Mouse (Mus musculus): ENCODE measurements around the gene Gramd1a. TPM values are rescaled to one million over a fixed set of nuclear protein-coding genes. Genes with fewer than 3 reads are reported as not detected.

The Gramd1a gene
- total RNA-seq, 2 experiments from 2014 or later = 131 to 138 TPM

DNA sequence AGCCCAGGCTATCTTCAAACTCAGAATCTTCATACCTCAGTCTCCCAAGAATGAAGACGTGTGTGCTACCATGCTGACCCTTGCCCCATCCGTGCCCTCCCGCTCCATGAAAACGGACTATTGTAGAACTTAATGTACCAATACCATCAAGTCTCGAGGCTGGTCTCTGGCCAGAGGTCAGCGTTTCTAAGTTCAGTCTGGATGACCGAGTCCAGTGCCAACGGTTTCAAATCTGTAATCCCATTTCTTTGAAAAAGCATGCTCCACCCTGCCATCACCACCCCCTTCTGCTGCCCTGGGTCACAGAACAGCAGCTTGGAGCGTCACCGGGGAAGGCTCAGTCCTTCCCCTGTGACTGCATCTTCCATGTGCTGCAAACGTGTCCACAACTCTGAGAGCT lies 47.9 kb downstream of the Gramd1a start:
- DNase-seq (ENCODE audit: extremely low spot score in 1 of 2, low spot score in 2 of 2) = no peak
- intact Hi-C loops (cut with DNase I) = no loop called here

DNA sequence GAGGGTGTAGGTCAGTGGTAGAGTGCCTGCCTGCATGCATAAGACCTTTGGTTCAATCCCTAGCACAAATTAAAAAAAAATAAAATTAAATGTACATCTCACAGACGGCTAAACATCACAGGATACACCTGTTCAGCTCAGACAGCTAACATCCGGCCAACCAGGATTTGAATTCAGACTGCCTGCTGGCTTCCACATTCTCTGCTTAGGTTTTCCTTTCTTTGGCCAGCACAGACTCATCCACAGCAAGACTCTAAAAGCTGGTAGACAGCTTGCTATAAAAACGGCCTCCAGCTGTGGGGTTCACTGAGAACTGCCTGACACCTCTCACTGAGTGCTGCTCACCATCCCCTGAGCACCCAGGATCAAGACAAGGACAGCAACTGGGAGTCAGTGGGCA lies 49.5 kb downstream of the Gramd1a start:
- no peak for DNase-seq (ENCODE audit: extremely low spot score in 1 of 2, low spot score in 2 of 2)
- intact Hi-C loops (cut with DNase I) = no loop called here

DNA sequence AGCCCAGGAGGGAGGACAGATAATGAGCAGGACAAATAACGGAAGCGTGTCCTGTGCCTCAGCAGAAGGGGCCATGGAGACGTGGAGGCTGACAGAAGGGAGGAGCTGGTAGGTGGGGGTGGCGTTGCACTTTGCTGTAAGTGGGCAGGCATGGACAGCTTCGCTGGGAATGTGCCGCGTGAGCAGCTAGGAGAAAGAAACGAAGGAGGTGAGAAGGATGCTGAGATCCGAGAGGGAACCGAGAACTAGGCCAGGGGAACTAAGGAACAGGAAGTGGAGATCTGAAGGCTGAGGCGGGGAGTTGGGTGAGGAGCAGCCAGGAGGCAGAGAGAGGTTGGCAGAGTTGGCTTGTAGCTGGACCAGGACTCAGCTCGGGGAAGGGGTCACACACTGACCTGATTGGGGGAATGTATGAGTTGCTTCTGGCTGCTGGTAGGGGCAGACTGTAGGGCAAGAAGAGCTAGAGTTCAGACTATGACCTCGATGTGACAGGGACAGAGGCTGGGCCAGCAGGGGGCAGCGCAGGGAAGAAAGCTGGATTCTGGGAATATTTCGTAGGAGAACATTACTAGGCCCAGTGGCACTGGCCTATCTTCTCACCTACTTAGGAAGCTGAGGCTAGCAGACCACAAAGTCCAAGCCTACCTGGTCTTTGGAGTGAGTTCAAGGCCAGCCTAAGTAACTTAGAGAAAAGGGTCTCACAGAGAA lies 50.5 kb downstream of the Gramd1a start:
- intact Hi-C loops (cut with DNase I) = no loop called here
- DNase-seq (ENCODE audit: extremely low spot score in 1 of 2, low spot score in 2 of 2) = peak in 1 of 2 experiments; percentile 66

DNA sequence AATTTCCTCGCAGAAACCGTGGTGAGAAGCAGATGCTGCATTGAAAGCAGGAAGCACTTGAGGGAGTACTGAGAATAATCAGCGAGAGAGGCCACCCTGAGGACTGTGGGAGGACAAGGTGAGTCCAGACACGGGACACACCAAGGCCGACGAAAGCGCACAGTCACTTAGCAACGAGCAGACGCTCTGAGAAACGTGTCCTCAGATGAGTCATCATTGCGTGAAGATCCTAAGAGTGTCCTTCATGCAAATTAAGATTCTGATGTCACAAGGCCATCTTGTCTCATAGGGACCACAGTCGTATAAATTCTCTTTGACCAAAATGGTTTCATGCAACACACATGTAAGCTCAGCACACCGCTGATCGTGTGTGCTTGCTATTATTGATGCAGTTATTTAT lies 54.9 kb downstream of the Gramd1a start:
- no peak for DNase-seq (ENCODE audit: extremely low spot score in 1 of 2, low spot score in 2 of 2)
- intact Hi-C loops (cut with DNase I) = no loop called here

DNA sequence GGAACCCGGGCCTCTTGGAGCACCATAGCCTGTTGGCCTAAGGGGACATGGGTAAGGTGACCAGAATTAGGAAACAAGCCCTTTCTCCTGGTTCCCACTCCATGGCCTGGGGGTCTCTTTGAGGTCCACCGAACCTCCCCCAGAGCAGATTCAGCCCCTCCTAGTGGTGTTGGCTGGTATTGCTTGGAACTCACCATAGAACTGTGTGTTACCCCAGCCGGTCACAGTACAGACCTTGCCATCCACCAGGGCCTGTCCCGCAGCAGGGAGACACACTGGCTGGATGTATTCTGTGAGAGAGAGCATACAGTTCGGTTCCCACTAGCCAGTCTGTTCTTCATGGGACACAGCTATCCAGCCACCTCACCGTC lies 56.1 kb downstream of the Gramd1a start:
- intact Hi-C loops (cut with DNase I) = no loop called here
- no peak for DNase-seq (ENCODE audit: extremely low spot score in 1 of 2, low spot score in 2 of 2)

DNA sequence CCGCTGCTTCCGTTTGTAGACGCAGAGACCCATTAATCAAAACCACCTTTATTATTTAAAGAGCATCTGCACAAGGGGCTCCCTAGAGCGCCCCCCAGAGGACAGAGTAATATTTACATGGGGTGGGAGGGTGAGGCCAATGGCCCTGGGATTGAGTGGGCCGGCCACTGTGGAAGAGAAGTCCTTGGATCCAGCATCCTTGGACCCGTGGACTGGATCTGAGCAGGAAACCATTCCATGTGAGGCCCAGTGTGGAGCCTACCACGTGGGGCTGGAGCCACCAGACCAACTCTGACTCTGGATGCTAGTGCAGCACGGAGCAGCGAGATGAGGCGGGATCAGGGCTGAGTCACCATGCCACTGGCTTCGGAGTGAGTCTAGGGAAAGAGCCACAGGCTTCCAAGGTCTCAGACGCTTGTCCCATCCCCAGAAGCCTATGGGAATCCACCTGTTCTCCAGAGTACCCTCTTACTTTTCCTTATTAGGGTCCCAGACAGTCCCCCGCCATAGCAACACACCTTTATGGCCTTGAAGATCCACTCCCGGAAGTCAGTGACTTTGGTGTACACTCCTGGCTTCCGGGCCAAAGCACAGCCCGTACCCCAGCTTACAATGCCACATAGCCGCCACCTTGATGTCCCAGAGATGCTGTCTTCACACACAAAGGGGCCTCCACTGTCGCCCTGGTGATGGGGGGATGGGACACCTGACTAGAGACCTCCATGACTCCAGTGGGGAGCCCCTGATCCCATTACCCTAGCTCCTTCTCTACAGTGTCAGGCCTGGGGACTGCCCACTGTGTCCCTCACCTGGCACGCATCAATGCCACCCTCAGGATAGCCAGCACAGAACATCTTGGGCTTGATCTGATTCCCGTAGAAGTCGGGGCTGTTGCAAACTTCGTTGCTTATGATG lies 56.7 kb downstream of the Gramd1a start:
- intact Hi-C loops (cut with DNase I) = no loop called here
- DNase-seq (ENCODE audit: extremely low spot score in 1 of 2, low spot score in 2 of 2) = peak in 1 of 2 experiments; percentile 50

DNA sequence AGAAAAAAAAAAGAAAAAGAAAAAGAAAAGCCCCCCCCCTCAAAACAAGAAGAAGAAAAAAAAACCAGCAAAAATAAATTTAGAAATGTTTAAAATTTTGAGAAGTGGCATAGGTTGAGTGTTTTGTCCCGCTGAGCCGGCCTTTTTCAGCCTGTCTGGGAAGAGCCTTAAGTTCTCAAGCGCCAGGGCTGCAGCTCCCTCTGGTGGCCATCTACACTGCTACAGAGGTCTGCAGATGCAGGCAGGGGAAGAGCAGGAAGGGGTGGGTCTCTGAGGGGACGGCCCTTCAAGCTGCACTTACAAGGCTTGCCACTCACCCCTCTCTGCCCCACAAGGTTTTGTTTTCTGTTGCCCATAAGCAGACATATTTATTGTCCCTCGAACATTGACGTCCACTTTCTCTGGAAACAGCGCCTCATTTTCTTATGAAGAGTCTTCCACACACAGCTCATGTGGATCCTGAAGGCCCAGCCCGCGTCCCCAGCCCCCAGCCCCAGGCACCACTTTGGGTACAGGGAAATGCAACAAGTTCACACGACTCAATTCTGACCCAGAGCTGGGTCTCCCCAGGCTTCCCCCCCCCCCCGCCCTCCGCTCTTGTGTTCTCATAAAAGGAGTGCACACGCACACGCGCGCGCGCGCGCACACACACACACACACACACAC lies 58.0 kb downstream of the Gramd1a start:
- DNase-seq (ENCODE audit: extremely low spot score in 1 of 2, low spot score in 2 of 2) = peak; percentile 89 to 94
- intact Hi-C loops (cut with DNase I) = loop anchor here (2.0 kb wide), 1 partner anchor 39 kb away; the partner anchor contains the start of gene Lgi4

DNA sequence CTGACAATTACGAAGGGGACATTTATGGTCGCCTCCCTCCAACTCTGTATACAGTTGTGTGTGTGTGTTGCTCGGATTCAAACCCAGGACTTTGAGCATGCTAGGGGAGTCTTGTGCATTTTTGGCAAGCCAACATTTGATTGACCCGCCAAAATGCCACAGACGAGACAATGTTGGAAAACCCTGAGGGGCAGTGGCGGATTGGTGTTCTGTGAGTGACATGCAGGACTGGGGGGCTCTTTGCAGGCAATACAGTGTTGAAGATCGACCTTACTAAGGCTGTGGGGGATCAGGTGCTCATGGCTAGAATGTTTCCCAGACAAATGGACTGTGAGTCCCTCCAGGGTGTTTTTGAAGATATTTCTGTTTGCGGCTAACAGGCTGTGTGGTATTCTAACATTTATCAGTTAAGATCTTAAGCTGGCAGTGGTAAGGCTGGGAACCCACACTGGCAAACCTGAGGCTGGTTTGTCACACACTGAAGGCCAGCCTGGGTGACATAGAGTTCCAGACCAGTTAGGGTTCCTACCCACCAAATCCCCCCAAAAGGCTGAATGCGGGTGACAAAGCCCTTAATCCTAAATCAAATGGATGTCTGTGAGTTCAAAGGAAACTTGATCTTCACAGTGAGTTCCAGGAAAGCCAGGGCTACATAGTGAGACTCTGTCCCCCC lies 58.7 kb downstream of the Gramd1a start:
- intact Hi-C loops (cut with DNase I) = loop anchor here (2.0 kb wide), 1 partner anchor 38 kb away; the partner anchor contains the start of gene Lgi4
- DNase-seq (ENCODE audit: extremely low spot score in 1 of 2, low spot score in 2 of 2) = no peak

DNA sequence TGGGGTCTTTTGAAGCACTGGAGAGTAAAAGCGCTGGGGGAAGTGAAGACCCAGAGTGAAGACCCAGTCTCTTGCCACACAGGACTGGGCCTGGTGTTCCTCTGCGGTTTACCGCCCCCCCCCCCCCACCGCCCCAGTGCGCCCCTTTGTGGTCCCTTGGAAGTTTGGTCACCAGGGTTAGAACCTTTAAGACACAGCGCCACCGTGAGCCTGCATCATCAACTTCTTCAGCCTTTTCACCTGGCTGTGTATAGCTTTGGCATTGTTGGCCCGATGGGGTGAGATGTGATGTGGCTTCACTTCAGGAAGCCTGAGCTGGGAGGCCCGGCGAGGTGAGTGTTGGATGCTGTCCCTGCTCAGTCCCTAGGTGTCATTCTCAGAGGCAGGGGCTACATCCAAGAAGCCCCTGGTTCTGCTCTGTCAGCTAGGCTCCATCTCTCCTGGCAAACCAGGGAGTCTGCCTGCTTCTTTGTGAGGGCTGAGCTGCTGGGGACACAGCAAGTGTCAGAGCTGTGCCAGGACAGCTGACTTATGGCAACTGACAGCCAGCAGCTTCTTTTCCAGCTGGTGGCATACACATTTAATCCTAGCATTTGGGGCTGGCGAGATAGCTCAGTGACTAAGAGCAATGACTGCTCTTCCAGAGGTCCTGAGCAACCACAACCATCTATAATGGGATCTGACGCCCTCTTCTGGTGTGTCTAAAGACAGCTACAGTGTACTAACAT lies 60.8 kb downstream of the Gramd1a start:
- intact Hi-C loops (cut with DNase I) = no loop called here

DNA sequence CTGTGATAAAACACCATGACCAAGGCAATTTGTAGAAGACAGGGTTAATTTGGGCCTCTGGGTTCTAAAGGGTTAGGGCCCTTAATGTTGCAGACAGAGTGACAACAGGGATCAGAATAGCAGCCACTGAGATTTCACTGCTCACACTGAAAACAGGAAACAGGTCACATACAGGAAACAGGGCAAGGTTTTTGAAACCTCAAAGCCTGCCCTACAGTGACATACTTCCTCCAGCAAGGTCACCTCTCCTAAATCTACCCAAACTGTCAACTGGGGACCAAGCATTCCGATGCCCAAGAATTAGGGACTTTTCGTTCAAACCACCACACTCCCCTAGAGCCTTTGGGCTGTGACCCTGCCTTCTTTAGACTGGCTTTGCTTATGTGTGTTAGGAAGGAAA lies 66.0 kb downstream of the Gramd1a start:
- intact Hi-C loops (cut with DNase I) = no loop called here
- DNase-seq (ENCODE audit: extremely low spot score in 1 of 2, low spot score in 2 of 2) = no peak

More for the DNA sequence above, 60.8 kb downstream of the Gramd1a start:
- DNase-seq (ENCODE audit: extremely low spot score in 1 of 2, low spot score in 2 of 2) = no peak

DNA sequence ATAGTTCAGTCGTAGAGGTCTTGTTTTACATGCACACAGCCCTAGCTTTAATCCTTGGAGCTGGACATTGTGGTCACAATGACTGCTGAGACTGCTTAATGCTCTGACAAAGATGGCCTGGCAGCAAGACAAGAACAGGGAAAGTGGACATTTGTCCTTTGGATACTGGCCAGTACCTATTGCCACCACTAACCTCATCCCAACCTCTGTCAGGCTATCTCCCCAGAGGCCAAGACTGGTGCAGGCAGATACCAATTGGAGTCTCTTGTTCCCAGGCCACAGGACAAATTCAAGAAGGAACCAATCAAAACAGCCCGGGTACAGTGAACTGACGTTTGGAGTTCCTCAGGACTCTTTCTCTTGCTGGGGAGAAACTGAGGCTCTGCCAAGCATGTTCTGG lies 67.5 kb downstream of the Gramd1a start:
- intact Hi-C loops (cut with DNase I) = no loop called here
- DNase-seq (ENCODE audit: extremely low spot score in 1 of 2, low spot score in 2 of 2) = no peak

DNA sequence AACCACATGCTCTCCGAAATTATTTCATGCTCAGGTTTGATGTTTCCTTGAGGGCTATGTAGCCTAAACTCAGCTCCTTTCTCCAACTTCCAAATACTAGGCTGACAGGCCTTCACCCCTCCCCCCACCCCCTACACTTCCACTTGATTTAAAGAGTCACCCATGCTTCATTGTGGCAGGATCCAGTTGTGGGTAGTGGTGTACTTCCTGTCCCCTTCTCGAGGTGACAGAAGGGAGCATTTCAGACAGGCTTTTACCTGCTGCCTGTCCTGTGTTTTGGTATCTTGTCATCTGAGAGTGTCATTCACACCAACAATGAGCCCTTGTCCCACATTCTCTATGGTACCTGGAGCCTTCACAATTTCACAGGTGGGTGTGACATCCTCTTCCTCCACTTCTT lies 68.4 kb downstream of the Gramd1a start:
- no peak for DNase-seq (ENCODE audit: extremely low spot score in 1 of 2, low spot score in 2 of 2)
- intact Hi-C loops (cut with DNase I) = no loop called here

DNA sequence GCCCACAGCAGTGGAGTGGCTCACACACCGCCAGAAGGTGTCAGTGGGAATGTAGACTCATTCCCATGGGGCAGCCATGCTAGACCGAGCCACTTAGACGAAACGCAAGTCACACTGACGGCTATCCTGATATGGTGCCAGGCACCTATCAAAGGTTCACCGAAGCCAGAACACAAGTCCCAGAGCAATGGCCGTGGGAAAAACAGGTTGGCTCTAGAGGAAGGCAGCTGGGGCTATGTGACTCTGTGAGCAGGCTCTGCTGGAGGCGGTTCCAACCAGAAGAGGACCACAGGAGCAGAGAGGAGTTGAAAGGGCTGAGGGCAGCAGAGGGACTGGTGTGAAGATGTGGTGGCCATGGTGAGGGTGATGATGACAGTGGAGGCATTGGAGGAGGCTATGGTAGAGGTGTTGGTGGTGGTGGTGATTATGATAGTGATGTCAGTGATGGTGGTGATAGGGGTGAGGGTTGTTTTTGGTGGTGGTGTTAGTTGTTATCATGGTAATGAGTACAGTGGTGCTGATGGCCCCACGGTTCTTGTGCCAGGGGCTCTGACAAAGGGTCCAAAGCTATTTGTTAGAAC lies 69.4 kb downstream of the Gramd1a start:
- intact Hi-C loops (cut with DNase I) = no loop called here
- DNase-seq (ENCODE audit: extremely low spot score in 1 of 2, low spot score in 2 of 2) = no peak

DNA sequence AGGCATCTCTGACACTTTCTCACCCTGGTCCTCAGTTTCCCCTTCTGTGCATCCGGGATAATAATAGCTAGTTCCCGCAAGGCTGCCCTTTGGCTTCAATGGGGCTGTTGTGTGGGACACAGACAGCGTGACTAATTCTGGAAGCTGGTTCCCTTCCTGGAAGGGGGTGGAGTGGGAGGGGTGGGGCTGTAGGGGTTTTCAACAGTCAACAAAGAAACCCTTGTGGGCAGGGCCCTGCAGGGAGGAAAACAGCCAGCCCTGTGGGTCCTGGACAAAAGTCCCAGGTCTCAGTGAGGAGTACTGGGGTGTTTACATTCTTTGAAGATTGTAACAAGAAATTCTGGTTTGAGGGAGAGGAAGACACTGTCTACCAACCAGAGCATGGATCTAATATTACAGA lies 70.5 kb downstream of the Gramd1a start:
- peak in 1 of 2 experiments; percentile 64 for DNase-seq (ENCODE audit: extremely low spot score in 1 of 2, low spot score in 2 of 2)
- intact Hi-C loops (cut with DNase I) = no loop called here

DNA sequence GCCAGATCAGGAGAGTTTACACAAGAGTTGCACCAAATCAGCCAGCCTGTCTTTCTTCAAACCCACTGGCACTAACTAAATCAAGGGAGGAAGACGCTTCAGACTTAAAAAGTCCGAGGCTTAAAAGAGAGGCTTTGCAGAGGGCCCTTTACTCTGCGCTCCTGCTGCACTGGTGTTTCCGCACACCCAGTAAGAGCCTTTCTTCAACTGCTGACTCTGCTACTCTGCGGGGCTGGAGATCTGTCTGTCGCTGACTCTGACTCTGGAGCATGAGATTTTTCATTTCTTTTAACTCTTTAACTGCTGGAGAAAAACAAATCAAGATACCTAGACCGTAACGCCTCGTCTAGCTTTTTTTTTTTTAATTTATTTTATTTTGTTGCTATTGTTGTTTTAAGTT lies 71.6 kb downstream of the Gramd1a start:
- intact Hi-C loops (cut with DNase I) = no loop called here
- DNase-seq (ENCODE audit: extremely low spot score in 1 of 2, low spot score in 2 of 2) = no peak

DNA sequence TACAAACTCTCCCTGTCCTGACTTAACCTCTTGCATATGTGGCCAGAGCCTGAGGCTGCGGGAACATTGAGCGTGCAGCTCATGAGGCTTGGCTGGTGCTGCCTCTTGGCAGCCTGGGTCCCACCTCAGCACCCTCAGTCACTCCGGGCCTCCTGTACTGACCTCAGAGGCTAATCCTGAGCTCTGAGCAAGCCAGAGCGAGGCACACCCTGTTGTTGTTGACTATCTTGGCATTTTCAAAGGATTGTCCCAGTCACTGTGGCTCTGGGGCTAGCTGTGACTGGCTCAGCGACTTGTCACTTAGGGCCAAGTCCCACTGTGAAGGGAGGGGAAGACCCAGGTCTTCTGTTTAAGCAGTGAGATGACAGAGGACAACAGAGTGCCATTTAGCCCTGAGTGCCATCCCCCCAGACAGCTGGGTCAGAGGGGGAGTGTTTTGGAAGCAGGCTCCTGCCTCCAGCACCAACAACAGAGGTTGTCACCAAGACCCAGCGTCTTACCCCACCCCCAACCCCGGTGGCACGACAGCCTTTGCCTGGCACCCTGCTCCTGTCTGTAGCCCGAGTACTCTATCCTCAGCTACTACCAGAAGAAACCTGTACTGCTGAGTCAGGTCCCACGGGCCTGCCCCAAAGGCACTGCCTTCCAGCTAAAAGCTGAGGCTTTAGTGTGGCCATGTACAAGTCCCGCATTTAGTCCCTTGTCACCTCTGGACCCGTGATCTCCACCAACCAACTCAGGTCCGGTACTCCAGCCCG lies 72.7 kb downstream of the Gramd1a start:
- intact Hi-C loops (cut with DNase I) = no loop called here
- DNase-seq (ENCODE audit: extremely low spot score in 1 of 2, low spot score in 2 of 2) = peak in 1 of 2 experiments; percentile 68

DNA sequence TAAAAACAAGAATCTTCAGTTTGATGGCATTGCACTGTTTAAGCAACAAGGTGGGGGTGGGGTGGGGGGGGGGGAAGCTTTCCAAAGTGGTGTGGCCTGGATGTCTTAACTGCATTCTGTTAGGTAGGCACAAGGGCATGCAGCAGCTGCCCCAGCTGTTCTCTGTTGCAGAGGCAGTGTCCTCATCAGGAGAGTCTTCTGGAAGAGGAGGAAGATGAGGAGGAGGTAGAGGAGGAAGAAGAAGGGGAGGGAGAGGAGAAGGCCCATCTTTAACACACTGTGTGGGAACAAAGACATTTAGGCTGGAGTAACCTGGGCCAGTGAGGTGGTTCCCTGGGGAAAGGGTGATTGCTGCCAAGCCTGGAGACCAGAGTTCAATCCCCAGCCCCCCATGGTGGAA lies 73.6 kb downstream of the Gramd1a start:
- intact Hi-C loops (cut with DNase I) = no loop called here
- DNase-seq (ENCODE audit: extremely low spot score in 1 of 2, low spot score in 2 of 2) = no peak
